Comparison of ENCODE assay signal across 8 mouse cellular contexts in genomic region chr2:26627921-26628739, GRCm38 (mm10). TPM values are rescaled to one million over a fixed set of nuclear protein-coding genes. Genes with fewer than 3 reads are reported as not detected.
DNase-seq lines count a peak whose midpoint lies in the region; ATAC-seq lines count a peak whose summit lies in the region.

TSS of gene Fam69b (plus strand) at chr2:26628457.

- peak within 1 kb of the TSS; percentile 79 for H3K4me3 ChIP-seq in hindbrain, embryonic 16.5 days (ENCODE audit: low read length)

- H3K27ac ChIP-seq in hindbrain, embryonic 16.5 days (ENCODE audit: low read depth, low read length): peak within 1 kb of the TSS; percentile 91

- H3K27me3 ChIP-seq in hindbrain, embryonic 16.5 days (replicated peaks; ENCODE audit: control insufficient read depth, insufficient read depth, low read length): no peaks in the 10 kb centered on the region

- peak; percentile 83 for ATAC-seq in hindbrain, embryonic 16.5 days

- H3K9ac ChIP-seq in hindbrain, embryonic 16.5 days (ENCODE audit: low read depth, low read length): peak within 1 kb of the TSS; percentile 100

- DNase-seq in adrenal gland, adult (ENCODE audit: inconsistent age in 2 of 2, low spot score in 1 of 2): peak; percentile 77 to 89
- DNase-seq in cerebellum, postnatal 4 days (ENCODE audit: low spot score in 2 of 2): peak; percentile 50 to 85
- peak; percentile 33 to 56 for DNase-seq in gastrocnemius, adult 8-10 months (ENCODE audit: low spot score in 2 of 2)
- DNase-seq in left cerebral cortex, adult 11 months (ENCODE audit: low spot score): peak; percentile 84
- DNase-seq in lung, postnatal 14 days: peak; percentile 71
- DNase-seq in retina, postnatal 7 days (ENCODE audit: low read depth, low spot score): peak; percentile 62
- DNase-seq in yolk sac, embryonic 10.5 days (ENCODE audit: low spot score): peak; percentile 57

- H3K4me2 ChIP-seq in hindbrain, embryonic 16.5 days (ENCODE audit: low read length): peak within 1 kb of the TSS; percentile 66

- 1% methylated on average over 56 of the region's 70 CpGs for WGBS in hindbrain, embryonic 16.5 days

- peaks cover 40% of the 10 kb centered on the region for H3K4me1 ChIP-seq in hindbrain, embryonic 16.5 days (ENCODE audit: control insufficient read depth, insufficient read depth, low read depth, low read length)

- no peaks in the 10 kb centered on the region; the same call in 1 of the 2 replicates for H3K36me3 ChIP-seq in hindbrain, embryonic 16.5 days (ENCODE audit: control insufficient read depth, insufficient read depth, low read length)

- H3K9me3 ChIP-seq in hindbrain, embryonic 16.5 days (ENCODE audit: control insufficient read depth, low read length): no peaks in the 10 kb centered on the region

RNA-seq across cellular contexts. Expression of gene Fam69b, which starts in this region (rescaled TPM):
- total RNA-seq in gastrocnemius, adult 8-10 months (2022): 1 to 10 TPM; 1.3 to 2.1 (median 1.6) TPM
- polyA plus RNA-seq in hindbrain, embryonic 16.5 days (2015; fragmentation: Nextera tagmentation; extraction: Ambion mirVana): 153 and 156 TPM in 2 replicates

Comparison
In these comparisons a context has a peak if more than half of its experiments do, and no peak if none do; other contexts are left out.
1. Peak in every context shown above with its lines: DNase-seq, ATAC-seq, H3K4me3 ChIP-seq and H3K27ac ChIP-seq.